Mouse (Mus musculus) heart, embryonic 16.5 days (tissue): ENCODE measurements around the gene Olig3. TPM values are rescaled to one million over a fixed set of nuclear protein-coding genes. Genes with fewer than 3 reads are reported as not detected.

Experiments used
- ATAC-seq: fragments of 200-750 bp; cut with Nextera tagmentation; replicated peaks from 2 replicates; pipeline ENCODE4 v1.8.0; 2017; ENCODE audit warnings: moderate number of reproducible peaks; ENCODE audit not compliant: insufficient read depth, low FRiP score; ENCODE audit errors: extremely low read depth
- H3K27ac ChIP-seq: fragments of 300-500 bp; sonication (generic); 2 replicates; pipeline ENCODE4 v1.5.1; 2014; ENCODE audit warnings: mild to moderate bottlenecking, low read length, control low read depth, moderate library complexity
- H3K27me3 ChIP-seq: fragments of 300-500 bp; sonication (generic); 2 replicates; pipeline ENCODE4 v1.6.1; 2014; ENCODE audit warnings: low read length, mixed read lengths; ENCODE audit not compliant: control insufficient read depth, insufficient read depth
- H3K36me3 ChIP-seq: fragments of 300-500 bp; sonication (generic); 2 replicates; pipeline ENCODE4 v1.6.1; 2014; ENCODE audit not compliant: control insufficient read depth, insufficient read depth
- H3K4me1 ChIP-seq: fragments of 300-500 bp; sonication (generic); 2 replicates; pipeline ENCODE4 v1.6.1; 2014; ENCODE audit warnings: low read length, mixed read lengths; ENCODE audit not compliant: control insufficient read depth, insufficient read depth
- H3K4me2 ChIP-seq: fragments of 300-500 bp; sonication (generic); 2 replicates; pipeline ENCODE4 v1.6.1; 2014; ENCODE audit warnings: low read depth, mild to moderate bottlenecking, control low read depth, low read length
- H3K4me3 ChIP-seq: fragments of 300-500 bp; sonication (generic); 2 replicates; pipeline ENCODE4 v1.5.1; 2014; ENCODE audit warnings: mild to moderate bottlenecking, control low read depth, low read length
- H3K9ac ChIP-seq: fragments of 300-500 bp; sonication (generic); 2 replicates; pipeline ENCODE4 v1.6.1; 2014; ENCODE audit warnings: low read length, control low read depth
- H3K9me3 ChIP-seq: fragments of 300-500 bp; sonication (generic); replicated peaks from 2 replicates; pipeline ENCODE4 v1.6.1; 2016; ENCODE audit warnings: low read length; ENCODE audit not compliant: control insufficient read depth
- WGBS: fragments of 180-500 bp; shearing (Covaris S2); extraction: QIAGEN DNeasy Blood & Tissue Kit; methylation state at CpG from one replicate; pipeline ENCODE4 v1.1.7; 2014; 5-methylcytosine and 5-hydroxymethylcytosine counted together
- polyA plus RNA-seq: library from polyadenylated mRNA; unstranded; fragments of >200 nt; fragmentation: Nextera tagmentation; extraction: Ambion mirVana; gene quantifications from 2 replicates; pipeline ENCODE4 v1.2.1, GENCODE M21; 2015

Olig3 gene
- not detected in 2 replicates for polyA plus RNA-seq

GRCm38 (mm10) chr10:19356071-19356583 lies at the start of gene Olig3:
Gene Olig3, plus strand, starts transcription at chr10:19356533.
- no peak for ATAC-seq
- peak within 1 kb of the TSS; percentile 41 for H3K4me2 ChIP-seq
- H3K4me1 ChIP-seq = no peaks in the 10 kb centered on the region
- H3K27me3 ChIP-seq = peaks cover 89% of the 10 kb centered on the region
- peak within 1 kb of the TSS; percentile 20 for H3K4me3 ChIP-seq
- no peak within 1 kb of the TSS for H3K27ac ChIP-seq
- WGBS = 2% methylated on average over 9 of the region's 9 CpGs
- H3K9ac ChIP-seq = no peak within 1 kb of the TSS
- no peaks in the 10 kb centered on the region for H3K36me3 ChIP-seq
- no peaks in the 10 kb centered on the region for H3K9me3 ChIP-seq

DNA sequence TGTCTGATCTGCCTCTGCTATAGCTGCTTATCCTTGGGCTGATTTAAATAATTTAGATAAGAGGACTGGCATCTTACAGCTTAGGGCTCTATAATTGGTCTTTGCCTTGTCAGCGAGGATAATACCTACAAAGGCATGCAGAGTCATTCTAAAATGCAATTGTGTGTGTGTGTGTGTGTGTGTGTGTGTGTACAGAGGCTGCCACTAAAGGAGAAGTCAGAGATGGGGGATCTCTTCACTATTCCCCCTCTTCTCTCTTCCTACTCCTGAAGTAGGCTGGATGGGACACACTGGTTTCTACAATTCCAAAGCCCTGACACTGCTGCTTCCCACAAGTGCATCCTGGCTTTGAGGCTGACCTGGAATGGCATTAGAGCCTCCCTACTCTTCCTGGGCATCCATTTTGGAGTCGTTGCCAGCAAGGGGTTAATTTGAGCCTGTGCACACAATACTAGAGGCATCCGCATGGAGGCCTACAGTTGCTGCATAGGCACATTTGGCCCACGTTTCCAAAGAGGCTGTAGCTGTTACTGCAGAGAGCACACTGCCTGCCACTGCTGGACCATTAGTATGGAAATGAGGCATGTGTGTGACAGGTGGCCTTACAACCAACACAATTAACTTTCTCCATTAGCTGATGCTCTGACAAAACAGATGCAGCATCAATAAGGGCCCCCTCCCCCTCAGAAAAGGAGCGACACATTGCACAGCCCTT lies 46.5 kb upstream of the Olig3 start:
- Histone ChIP-seq H3K9ac (no peak overlapping the region), H3K36me3 (no peaks in the 10 kb centered on the region), H3K4me1 (no peaks in the 10 kb centered on the region), H3K27me3 (no peaks in the 10 kb centered on the region), H3K4me3 (no peak overlapping the region), H3K4me2 (no peak overlapping the region), H3K27ac (no peak overlapping the region), H3K9me3 (no peaks in the 10 kb centered on the region)
- whole genome bisulfite sequencing = 35% methylated on average over 5 of the region's 5 CpGs
- no peak for ATAC-seq

- no peak overlapping the region for H3K27ac ChIP-seq
- H3K36me3 ChIP-seq = no peaks in the 10 kb centered on the region
- no peaks in the 10 kb centered on the region for H3K9me3 ChIP-seq
- no peak for ATAC-seq
- no peak overlapping the region for H3K4me2 ChIP-seq
- WGBS = 36% methylated on average over 5 of the region's 5 CpGs
- H3K4me3 ChIP-seq = no peak overlapping the region
- H3K4me1 ChIP-seq = no peaks in the 10 kb centered on the region
- no peak overlapping the region for H3K9ac ChIP-seq
- no peaks in the 10 kb centered on the region for H3K27me3 ChIP-seq
These were observed 45.9 kb upstream of the Olig3 start for GRCm38 (mm10) chr10:19310471-19310870.

DNA sequence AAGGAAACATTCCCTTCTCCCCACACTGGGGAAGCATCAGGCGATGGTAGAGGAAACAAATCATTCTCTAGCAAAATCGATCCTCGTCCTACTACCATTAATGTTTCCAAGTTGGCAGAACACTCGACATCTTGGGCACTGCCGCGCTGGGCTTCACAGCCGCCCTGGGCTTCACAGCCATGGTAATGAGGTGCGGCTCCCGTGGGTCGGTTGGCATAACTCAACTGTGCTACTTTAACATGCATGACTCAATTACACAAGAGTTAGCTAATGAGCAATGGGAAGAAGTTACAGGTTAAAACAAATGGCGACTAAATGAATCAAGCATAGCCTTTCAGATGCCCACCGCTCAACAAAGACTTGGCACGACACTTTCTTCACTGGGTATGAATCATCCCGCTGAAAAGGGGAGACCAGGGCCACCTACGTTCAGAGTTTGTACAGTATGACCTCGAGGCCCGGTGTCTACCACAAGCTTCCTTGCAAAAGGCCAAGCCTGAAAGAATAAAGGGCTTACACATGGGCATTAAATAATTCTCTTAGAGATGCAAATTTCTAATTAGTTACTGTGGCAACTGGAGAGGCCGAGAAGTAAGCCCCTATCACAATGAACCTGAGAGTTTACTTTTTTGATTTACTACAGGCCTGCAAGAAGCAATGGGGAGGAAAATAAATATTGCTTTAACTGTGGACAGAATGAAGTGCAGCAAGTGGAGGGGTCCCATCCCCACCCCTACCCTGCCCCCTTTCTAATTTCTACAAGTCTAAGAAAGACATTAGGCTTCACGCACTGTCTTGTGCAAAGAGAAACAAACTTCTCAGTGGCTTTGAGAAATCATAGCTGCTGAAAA lies 38.1 kb upstream of the Olig3 start:
- ATAC-seq = no peak
- Histone ChIP-seq H3K9ac (no peak overlapping the region), H3K4me2 (no peak overlapping the region), H3K4me1 (peaks cover 4% of the 10 kb centered on the region; the same call in 1 of the 2 replicates), H3K36me3 (no peaks in the 10 kb centered on the region), H3K9me3 (no peaks in the 10 kb centered on the region), H3K27me3 (no peaks in the 10 kb centered on the region), H3K27ac (no peak overlapping the region), H3K4me3 (no peak overlapping the region)
- WGBS = 82% methylated on average over 19 of the region's 19 CpGs

GRCm38 (mm10) chr10:19321781-19322180 lies 34.6 kb upstream of the Olig3 start:
- Histone ChIP-seq H3K4me2 (no peak overlapping the region), H3K4me3 (no peak overlapping the region), H3K9ac (no peak overlapping the region; the same call in 1 of the 2 replicates), H3K27ac (peak overlapping the region; percentile 39; the same call in 1 of the 2 replicates), H3K36me3 (no peaks in the 10 kb centered on the region), H3K4me1 (peaks cover 4% of the 10 kb centered on the region; the same call in 1 of the 2 replicates), H3K27me3 (no peaks in the 10 kb centered on the region), H3K9me3 (no peaks in the 10 kb centered on the region)
- ATAC-seq = no peak; the same call in 1 of the 2 replicates
- WGBS = 70% methylated on average over 2 of the region's 2 CpGs

DNA sequence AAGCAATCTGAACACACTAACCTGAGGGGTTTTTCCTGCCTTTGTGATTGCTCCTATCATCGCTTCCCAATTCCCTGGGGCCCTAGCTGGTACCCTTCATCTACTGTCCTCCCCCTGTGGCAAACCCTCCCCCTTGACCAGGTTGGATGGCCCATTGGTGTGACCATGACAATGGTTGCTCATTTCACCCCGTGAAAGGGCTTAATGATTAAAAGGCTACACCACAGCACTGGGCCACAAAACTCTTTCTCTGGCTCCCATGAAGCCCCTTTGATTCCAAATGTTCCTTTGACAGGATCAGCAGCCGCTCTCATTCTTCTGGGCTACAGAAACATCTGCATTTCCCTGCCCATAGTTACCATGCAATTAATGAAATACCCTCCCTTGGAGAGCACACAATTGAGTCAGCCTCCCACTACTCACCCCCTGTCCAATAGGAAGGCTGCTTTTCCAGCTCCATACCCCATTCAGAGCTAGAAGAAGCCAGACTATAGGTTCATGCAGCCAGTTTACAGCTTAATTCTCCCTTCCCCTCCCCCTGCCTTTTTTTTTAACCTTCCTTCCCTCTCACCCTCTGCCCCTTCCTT lies 27.0 kb upstream of the Olig3 start:
- H3K4me3 ChIP-seq = no peak overlapping the region
- H3K36me3 ChIP-seq = no peaks in the 10 kb centered on the region
- H3K4me1 ChIP-seq = no peaks in the 10 kb centered on the region
- no peak overlapping the region for H3K27ac ChIP-seq
- no peak overlapping the region for H3K4me2 ChIP-seq
- no peak for ATAC-seq
- WGBS = 53% methylated on average over 3 of the region's 3 CpGs
- H3K9me3 ChIP-seq = no peaks in the 10 kb centered on the region
- no peak overlapping the region for H3K9ac ChIP-seq
- no peaks in the 10 kb centered on the region for H3K27me3 ChIP-seq

DNA sequence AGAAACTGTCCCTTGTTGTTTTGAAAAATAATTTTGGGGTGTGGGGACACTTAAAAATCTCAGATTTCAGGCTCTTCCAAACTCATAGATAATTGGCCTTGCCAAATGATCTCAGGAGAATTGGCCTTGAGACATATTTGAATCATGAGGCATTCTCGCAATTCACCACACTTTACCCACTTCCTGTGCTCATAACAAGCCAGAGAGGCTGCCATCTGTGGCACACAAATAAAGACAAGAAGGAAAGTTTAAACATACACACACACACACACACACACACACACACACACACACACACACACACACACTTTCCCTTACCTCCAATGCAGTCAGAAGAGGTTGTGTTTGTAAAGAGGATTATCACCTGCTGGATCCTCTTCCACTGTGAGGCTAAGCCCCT lies 22.9 kb upstream of the Olig3 start:
- H3K9me3 ChIP-seq = no peaks in the 10 kb centered on the region
- no peak overlapping the region for H3K27ac ChIP-seq
- H3K4me2 ChIP-seq = no peak overlapping the region
- 63% methylated on average over 1 of the region's 1 CpGs for WGBS
- no peaks in the 10 kb centered on the region for H3K36me3 ChIP-seq
- no peaks in the 10 kb centered on the region for H3K4me1 ChIP-seq
- H3K4me3 ChIP-seq = no peak overlapping the region
- H3K9ac ChIP-seq = no peak overlapping the region
- no peaks in the 10 kb centered on the region for H3K27me3 ChIP-seq
- no peak for ATAC-seq

- WGBS = 12% methylated on average over 18 of the region's 18 CpGs
- Histone ChIP-seq H3K36me3 (no peaks in the 10 kb centered on the region), H3K27ac (no peak overlapping the region), H3K4me2 (no peak overlapping the region), H3K9me3 (no peaks in the 10 kb centered on the region), H3K4me3 (no peak overlapping the region), H3K4me1 (no peaks in the 10 kb centered on the region), H3K27me3 (peaks cover 14% of the 10 kb centered on the region; the same call in 1 of the 2 replicates), H3K9ac (no peak overlapping the region)
- ATAC-seq = no peak
These were observed 17.4 kb upstream of the Olig3 start for GRCm38 (mm10) chr10:19338695-19339630.
